Mouse (Mus musculus) forebrain, postnatal 0 days (tissue): ENCODE measurements around the gene Sart1. TPM values are rescaled to one million over a fixed set of nuclear protein-coding genes. Genes with fewer than 3 reads are reported as not detected.

Source experiments
- ATAC-seq: fragments of 200-750 bp; cut with Nextera tagmentation; 2 replicates; pipeline ENCODE4 v1.8.0; 2017; ENCODE audit warnings: mild to moderate bottlenecking, moderate library complexity
- DNase-seq: peaks from one replicate; pipeline ENCODE4 v3.0.0-alpha.2; 2015
- H3K27ac ChIP-seq: fragments of 300-500 bp; sonication (generic); 2 replicates; pipeline ENCODE4 v1.5.1; 2014; ENCODE audit warnings: low read depth, mild to moderate bottlenecking, antibody characterized with exemption, low read length, moderate library complexity, mixed read lengths
- H3K27me3 ChIP-seq: fragments of 300-500 bp; sonication (generic); 2 replicates; pipeline ENCODE4 v1.6.1; 2014; ENCODE audit warnings: mild to moderate bottlenecking, low read length, mixed read lengths; ENCODE audit not compliant: insufficient read depth
- H3K36me3 ChIP-seq: fragments of 300-500 bp; sonication (generic); 2 replicates; pipeline ENCODE4 v1.6.1; 2014; ENCODE audit warnings: mild to moderate bottlenecking, moderate library complexity; ENCODE audit not compliant: insufficient read depth
- H3K4me1 ChIP-seq: fragments of 300-500 bp; sonication (generic); 2 replicates; pipeline ENCODE4 v1.6.1; 2014; ENCODE audit warnings: antibody characterized with exemption; ENCODE audit not compliant: insufficient read depth
- H3K4me2 ChIP-seq: fragments of 300-500 bp; sonication (generic); 2 replicates; pipeline ENCODE4 v1.6.1; 2014; ENCODE audit warnings: low read depth, mild to moderate bottlenecking, moderate library complexity
- H3K4me3 ChIP-seq: fragments of 300-500 bp; sonication (generic); 2 replicates; pipeline ENCODE4 v1.5.1; 2014; ENCODE audit warnings: low read depth, low read length, mixed read lengths
- H3K9ac ChIP-seq: fragments of 300-500 bp; sonication (generic); 2 replicates; pipeline ENCODE4 v1.6.1; 2014; ENCODE audit warnings: mild to moderate bottlenecking
- H3K9me3 ChIP-seq: fragments of 300-500 bp; sonication (generic); 2 replicates; pipeline ENCODE4 v1.6.1; 2016; ENCODE audit warnings: low read length
- CTCF ChIP-seq: sonication (generic); IDR thresholded peaks from 2 replicates; pipeline ENCODE4 v1.5.1; 2016; ENCODE audit warnings: antibody characterized with exemption, control low read depth, low read depth
- WGBS: fragments of 180-500 bp; shearing (Covaris S2); extraction: QIAGEN DNeasy Blood & Tissue Kit; methylation state at CpG from one replicate; pipeline ENCODE4 v1.1.7; 2014; 5-methylcytosine and 5-hydroxymethylcytosine counted together
- polyA plus RNA-seq: library from polyadenylated mRNA; unstranded; fragments of >200 nt; fragmentation: Nextera tagmentation; extraction: Ambion mirVana; gene quantifications from 2 replicates; pipeline ENCODE4 v1.2.1, GENCODE M21; 2015
- total RNA-seq: library from RNA; depleted of rRNA; stranded (reverse); fragments of >200 nt; gene quantifications from 2 replicates; pipeline ENCODE4 v1.2.3, GENCODE M21; 2014

Gene Sart1
- total and polyA plus RNA-seq, 2 experiments from 2014 or later = 53.5 to 55.1 TPM

- 63% methylated on average over 12 of the region's 12 CpGs for WGBS
- H3K4me1 ChIP-seq = peaks cover 19% of the 10 kb centered on the region
- H3K36me3 ChIP-seq = 0 out of 2 replicates have a peak, but pooled peaks cover 7% of the 10 kb centered on the region
These were observed 1.1 kb upstream of the Sart1 start for GRCm38 (mm10) chr19:5389647-5390046.

GRCm38 (mm10) chr19:5388011-5388441 lies 477 bp downstream of the Sart1 start:
- Histone ChIP-seq H3K9me3 (no peaks in the 10 kb centered on the region), H3K9ac (peak overlapping the region; percentile 94), H3K4me1 (peaks cover 19% of the 10 kb centered on the region), H3K4me2 (peak overlapping the region; percentile 81), H3K27me3 (no peaks in the 10 kb centered on the region), H3K36me3 (peaks cover 23% of the 10 kb centered on the region), H3K4me3 (peak overlapping the region; percentile 99), H3K27ac (peak overlapping the region; percentile 91)
- DNase-seq = peak; percentile 45
- peak; percentile 38 for ATAC-seq
- TF ChIP-seq CTCF = no peak
- under 1% methylated on average over 43 of the region's 43 CpGs for WGBS

More at GRCm38 (mm10) chr19:5389647-5390046, 1.1 kb upstream of the Sart1 start:
- Histone ChIP-seq H3K4me2 (peak overlapping the region; percentile 81), H3K9ac (no peak overlapping the region), H3K27ac (no peak overlapping the region), H3K27me3 (no peaks in the 10 kb centered on the region), H3K9me3 (no peaks in the 10 kb centered on the region), H3K4me3 (peak overlapping the region; percentile 99; the same call in 1 of the 2 replicates)
- no peak for TF ChIP-seq CTCF
- no peak for ATAC-seq
- no peak for DNase-seq

- Histone ChIP-seq H3K27me3 (no peaks in the 10 kb centered on the region), H3K4me3 (no peak overlapping the region), H3K9ac (no peak overlapping the region), H3K27ac (no peak overlapping the region), H3K36me3 (peaks cover 56% of the 10 kb centered on the region), H3K4me1 (peaks cover 15% of the 10 kb centered on the region), H3K4me2 (no peak overlapping the region), H3K9me3 (no peaks in the 10 kb centered on the region)
- TF ChIP-seq CTCF = no peak
- ATAC-seq (no peak), DNase-seq (no peak)
- WGBS = 88% methylated on average over 8 of the region's 8 CpGs
These were observed 3.8 kb downstream of the Sart1 start for GRCm38 (mm10) chr19:5384715-5385114.

- no peak for TF ChIP-seq CTCF
- peaks cover 9% of the 10 kb centered on the region for H3K4me1 ChIP-seq
- DNase-seq (no peak), ATAC-seq (no peak)
- no peak overlapping the region for H3K27ac ChIP-seq
- H3K36me3 ChIP-seq = peaks cover 70% of the 10 kb centered on the region
- H3K9ac ChIP-seq = no peak overlapping the region
- no peaks in the 10 kb centered on the region for H3K9me3 ChIP-seq
- WGBS = 92% methylated on average over 12 of the region's 12 CpGs
- no peaks in the 10 kb centered on the region for H3K27me3 ChIP-seq
- H3K4me2 ChIP-seq = no peak overlapping the region
- H3K4me3 ChIP-seq = no peak overlapping the region
These were observed 5.2 kb downstream of the Sart1 start for GRCm38 (mm10) chr19:5383326-5383725.

GRCm38 (mm10) chr19:5377446-5377845 lies 11.1 kb downstream of the Sart1 start:
- H3K4me3 ChIP-seq = no peak overlapping the region
- DNase-seq (peak; percentile 34), ATAC-seq (no peak)
- no peak for TF ChIP-seq CTCF
- no peak overlapping the region for H3K4me2 ChIP-seq
- no peaks in the 10 kb centered on the region for H3K4me1 ChIP-seq
- H3K36me3 ChIP-seq = peaks cover 67% of the 10 kb centered on the region
- WGBS = 80% methylated on average over 1 of the region's 1 CpGs
- H3K27me3 ChIP-seq = no peaks in the 10 kb centered on the region
- H3K9ac ChIP-seq = no peak overlapping the region
- no peaks in the 10 kb centered on the region for H3K9me3 ChIP-seq
- H3K27ac ChIP-seq = no peak overlapping the region

GRCm38 (mm10) chr19:5374748-5375147 lies 13.8 kb downstream of the Sart1 start:
- ATAC-seq = no peak
- H3K4me2 ChIP-seq = no peak overlapping the region
- peaks cover 62% of the 10 kb centered on the region for H3K36me3 ChIP-seq
- TF ChIP-seq CTCF = no peak
- DNase-seq = no peak
- no peak overlapping the region for H3K27ac ChIP-seq
- H3K4me1 ChIP-seq = no peaks in the 10 kb centered on the region
- H3K9me3 ChIP-seq = no peaks in the 10 kb centered on the region
- 87% methylated on average over 4 of the region's 4 CpGs for WGBS
- no peaks in the 10 kb centered on the region for H3K27me3 ChIP-seq
- no peak overlapping the region for H3K4me3 ChIP-seq
- no peak overlapping the region for H3K9ac ChIP-seq

- ATAC-seq = no peak
- H3K4me1 ChIP-seq = no peaks in the 10 kb centered on the region
- no peak overlapping the region for H3K4me3 ChIP-seq
- H3K36me3 ChIP-seq = peaks cover 62% of the 10 kb centered on the region
- no peak overlapping the region for H3K27ac ChIP-seq
- TF ChIP-seq CTCF = no peak
- H3K27me3 ChIP-seq = no peaks in the 10 kb centered on the region
- H3K4me2 ChIP-seq = no peak overlapping the region
- no peak for DNase-seq
- no peak overlapping the region for H3K9ac ChIP-seq
- no peaks in the 10 kb centered on the region for H3K9me3 ChIP-seq
- WGBS = 82% methylated on average over 4 of the region's 4 CpGs
These were observed 14.3 kb downstream of the Sart1 start for GRCm38 (mm10) chr19:5374177-5374576.
